Mouse (Mus musculus): ENCODE data around the gene Zbtb7a.

Zbtb7a gene

DNA sequence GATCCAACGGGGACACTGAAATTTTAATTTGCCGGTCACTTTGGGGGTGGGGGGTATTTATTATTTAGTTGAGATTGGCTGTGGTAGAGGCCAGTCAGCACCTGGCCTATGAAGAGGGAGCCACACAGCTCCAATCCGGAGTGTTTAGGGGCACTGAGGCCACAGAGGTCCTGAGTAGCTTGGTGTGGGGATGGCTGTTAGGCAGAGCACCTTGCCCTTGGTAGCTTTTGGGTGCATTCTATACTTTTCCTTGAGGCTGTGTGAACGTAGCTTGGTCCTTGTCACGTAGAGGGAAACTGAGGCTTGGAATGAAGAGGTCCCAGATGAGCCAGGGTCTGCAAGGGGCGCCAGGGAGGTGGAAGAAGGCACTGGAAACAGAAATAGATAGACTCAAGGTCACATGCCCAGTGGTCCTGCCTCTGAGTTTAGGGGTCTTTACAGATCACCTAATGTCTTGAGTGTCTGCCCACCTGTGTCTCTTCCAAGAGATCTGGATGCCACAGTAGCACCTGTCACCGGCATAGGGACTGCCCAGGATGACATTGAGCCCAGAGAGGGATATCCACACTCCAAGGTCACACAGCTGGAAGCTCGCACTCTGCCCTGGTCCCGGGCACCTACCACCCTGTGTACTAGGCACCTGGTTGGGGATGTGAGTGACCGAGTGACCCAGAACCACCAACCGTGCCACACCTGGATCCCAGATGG is 4.0 kb downstream of the Zbtb7a start:
- no peak for DNase-seq (ENCODE audit: low read depth, low spot score)

- no peak for DNase-seq (ENCODE audit: low read depth, low spot score)
These were observed 4.5 kb downstream of the Zbtb7a start for GRCm38 (mm10) chr10:81139529-81139846.

DNA sequence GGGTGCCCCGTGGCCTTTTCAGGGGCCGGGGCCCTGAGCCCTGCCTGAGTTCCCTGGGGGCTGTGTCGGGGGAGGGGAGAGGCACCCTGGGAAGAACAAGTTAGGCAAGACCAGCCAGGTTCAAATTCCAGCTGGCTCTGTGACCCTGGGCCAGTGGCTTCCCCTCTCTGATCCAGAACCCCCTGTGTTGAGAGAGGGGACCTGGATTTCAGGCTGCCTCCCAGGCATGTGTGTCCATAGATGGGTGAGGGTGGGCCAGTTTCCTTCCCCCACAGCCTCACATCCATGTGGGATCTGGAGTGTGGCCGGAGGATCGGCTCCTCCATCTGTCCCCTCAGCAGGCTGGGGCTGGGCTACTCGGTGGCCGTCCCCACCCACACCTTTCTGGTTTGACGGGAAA is 5.0 kb downstream of the Zbtb7a start:
- no peak for DNase-seq (ENCODE audit: low read depth, low spot score)

DNA sequence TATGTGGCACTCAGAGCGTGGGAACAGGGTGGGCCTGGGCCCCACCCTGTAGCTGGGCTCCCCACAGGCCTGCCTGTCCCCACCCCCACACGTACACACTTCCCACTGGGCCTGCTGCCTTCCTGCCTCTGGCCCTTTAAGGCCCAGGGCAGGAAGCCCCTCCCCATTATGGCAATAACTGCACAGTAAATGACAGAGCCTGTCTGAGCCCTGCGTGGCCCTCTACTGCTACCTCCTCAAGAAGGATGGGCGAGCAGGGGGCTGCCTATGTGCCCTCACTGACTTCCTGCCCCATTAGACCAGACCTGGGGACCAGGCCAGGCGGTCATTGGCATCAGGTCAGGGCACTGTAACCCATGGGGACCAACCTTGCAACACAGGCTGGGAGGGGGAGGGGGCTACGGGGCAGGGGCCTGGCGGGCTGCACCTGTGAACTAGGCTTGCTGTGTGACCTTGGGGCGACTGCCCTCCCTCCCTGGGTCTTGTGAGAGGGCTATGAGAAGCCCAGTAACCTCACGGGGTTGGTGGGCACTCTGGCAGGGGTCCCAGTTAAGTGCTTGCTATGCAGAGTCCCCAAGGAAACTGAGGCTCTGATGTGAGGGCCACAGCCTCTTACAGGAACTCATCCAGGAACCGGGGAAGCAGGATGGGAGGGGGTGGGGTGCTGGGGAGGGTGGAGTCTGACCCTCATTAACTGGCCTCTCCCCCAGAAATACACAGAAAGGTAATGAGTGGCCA is 5.9 kb downstream of the Zbtb7a start:
- DNase-seq (ENCODE audit: low read depth, low spot score) = no peak

DNA sequence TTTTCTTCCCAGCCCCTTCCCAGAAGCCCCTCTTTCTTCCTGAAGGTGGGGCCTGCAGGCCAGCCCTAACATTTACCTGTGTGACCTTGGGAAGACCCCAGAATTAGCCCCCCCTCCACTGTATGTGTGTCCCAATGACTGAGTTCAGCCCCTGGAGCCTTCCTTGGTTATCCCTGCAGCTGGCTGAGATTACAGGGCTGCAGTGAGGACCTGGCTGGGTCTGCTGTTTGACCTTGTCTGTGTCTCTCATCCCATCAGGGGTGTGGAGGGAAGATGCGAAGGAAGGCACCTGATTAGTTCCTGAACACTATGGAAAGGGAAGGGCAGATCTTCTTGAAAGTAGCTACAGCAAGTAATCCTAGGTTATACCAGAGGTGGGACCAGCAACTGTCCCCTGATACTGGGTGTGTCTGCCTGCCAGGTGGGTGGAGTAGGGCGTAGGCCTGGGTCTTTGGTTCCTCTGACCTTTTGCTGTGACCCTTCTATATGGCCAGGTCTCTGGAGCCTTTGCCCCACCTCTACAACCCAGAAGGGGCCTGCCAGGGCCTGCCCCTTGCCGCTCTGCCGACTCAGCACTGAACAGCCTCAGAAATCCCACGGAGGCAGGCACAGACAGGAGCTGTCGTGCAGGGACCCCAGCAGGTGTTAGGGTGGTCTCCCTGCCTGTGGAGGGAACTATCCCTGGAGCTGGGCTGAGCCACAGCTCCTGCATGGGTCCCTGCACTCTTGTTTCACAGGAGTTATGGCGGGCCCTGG is 6.6 kb downstream of the Zbtb7a start:
- no peak for DNase-seq (ENCODE audit: low read depth, low spot score)

DNA sequence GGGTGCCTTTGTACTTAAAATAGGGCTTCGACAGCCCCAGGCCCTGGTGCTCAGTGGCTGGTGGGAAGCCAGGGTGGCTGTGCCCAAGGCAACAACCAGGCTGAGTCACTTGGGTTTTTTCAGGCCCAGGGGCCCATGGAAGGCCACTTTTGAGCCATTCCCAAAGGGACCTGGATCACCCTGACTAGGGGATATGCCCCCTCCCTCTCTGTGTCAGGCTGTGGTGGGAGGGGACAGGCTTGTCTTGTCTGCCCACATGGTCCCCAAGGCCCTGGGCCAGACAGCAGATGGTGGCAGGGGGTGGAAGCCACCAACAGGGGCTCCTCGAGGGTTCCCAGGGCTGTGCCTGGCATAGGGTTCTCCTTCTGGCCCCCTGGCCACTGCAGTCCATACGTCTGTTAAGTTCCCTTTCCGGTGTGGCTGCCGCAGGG is 7.5 kb downstream of the Zbtb7a start:
- DNase-seq (ENCODE audit: low read depth, low spot score) = no peak

- DNase-seq (ENCODE audit: low read depth, low spot score) = no peak
These were observed 8.2 kb downstream of the Zbtb7a start for GRCm38 (mm10) chr10:81143157-81143633.

- DNase-seq (ENCODE audit: low read depth, low spot score) = no peak
These were observed 8.9 kb downstream of the Zbtb7a start for GRCm38 (mm10) chr10:81143845-81144437.

DNA sequence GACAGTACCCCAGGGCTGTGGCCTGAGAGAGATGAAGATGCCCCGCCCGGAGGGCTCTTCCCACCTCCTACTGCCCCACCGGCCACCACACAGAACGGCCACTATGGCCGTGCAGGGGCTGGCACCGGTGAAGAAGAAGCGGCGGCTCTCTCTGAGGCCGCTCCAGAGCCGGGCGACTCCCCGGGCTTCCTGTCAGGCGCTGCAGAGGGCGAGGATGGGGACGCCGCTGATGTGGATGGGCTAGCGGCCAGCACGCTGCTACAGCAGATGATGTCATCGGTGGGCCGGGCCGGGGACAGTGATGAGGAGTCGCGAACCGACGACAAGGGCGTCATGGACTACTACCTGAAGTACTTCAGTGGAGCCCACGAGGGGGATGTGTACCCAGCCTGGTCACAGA is 9.6 kb downstream of the Zbtb7a start:
- DNase-seq (ENCODE audit: low read depth, low spot score) = no peak

GRCm38 (mm10) chr10:81145307-81145706 is 10.3 kb downstream of the Zbtb7a start:
- no peak for DNase-seq (ENCODE audit: low read depth, low spot score)

GRCm38 (mm10) chr10:81145778-81146177 is 10.8 kb downstream of the Zbtb7a start:
- DNase-seq (ENCODE audit: low read depth, low spot score) = no peak

DNA sequence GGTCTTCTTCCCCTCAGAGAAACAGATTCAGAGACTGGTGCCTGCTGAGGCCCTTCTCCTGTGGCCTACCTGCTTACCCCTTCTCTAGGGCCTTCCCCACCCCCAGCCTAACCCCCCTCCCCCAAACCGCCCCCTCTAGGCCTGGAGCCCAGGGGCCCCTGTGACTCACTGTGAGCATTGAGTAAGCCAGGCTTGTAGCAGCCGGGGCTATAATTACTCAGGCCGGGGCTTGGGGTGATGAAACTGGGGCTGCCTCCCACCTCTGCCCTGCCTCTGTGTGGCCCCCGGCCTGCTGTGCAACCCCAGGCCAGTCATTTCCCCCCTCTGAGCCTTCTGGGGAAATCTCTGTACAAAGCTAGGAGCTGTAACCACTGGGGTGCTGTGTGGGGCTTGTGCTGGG is 11.3 kb downstream of the Zbtb7a start:
- no peak for DNase-seq (ENCODE audit: low read depth, low spot score)

GRCm38 (mm10) chr10:81151261-81151660 is 16.2 kb downstream of the Zbtb7a start:
- no peak for DNase-seq (ENCODE audit: low read depth, low spot score)

DNA sequence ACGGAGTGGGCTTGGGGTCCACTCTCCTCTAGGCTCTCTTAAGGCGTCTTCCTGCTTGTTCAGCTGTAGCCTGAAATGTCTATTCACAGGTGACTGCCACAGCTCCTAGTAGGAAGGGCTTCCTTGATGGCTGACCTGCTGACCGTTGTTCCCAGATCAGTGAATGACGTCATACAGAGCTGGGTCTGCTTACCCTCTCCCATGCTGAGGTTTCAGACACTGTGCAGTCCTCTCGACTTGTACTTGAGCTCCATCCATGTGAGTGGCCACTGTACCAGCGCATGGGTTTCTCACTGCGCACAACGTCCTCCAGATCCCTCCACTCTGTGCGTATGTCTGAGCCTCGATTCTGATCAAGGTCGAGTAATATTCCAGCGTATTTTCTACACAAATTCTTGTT is 17.6 kb downstream of the Zbtb7a start:
- DNase-seq (ENCODE audit: low read depth, low spot score) = no peak

DNA sequence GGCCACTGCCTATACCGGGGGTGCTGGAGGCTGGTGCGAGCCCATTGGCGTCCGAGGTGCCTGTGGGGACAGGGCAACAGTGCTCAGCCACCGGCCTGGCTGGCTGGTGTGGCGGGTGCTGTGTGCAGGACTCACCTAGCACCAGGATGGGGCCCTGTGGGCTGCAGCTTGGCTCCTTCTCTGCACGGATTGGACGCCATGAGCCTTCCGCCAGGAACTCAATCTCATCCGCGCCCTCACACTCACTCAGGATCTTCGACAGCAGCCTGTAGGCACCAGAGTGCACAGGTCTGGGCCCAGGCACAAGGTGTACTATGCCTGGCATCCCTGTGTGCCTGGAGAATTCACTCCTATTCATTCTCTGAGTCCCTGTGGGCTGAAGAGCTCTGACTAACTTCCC is 19.3 kb downstream of the Zbtb7a start:
- no peak for DNase-seq (ENCODE audit: low read depth, low spot score)

DNA sequence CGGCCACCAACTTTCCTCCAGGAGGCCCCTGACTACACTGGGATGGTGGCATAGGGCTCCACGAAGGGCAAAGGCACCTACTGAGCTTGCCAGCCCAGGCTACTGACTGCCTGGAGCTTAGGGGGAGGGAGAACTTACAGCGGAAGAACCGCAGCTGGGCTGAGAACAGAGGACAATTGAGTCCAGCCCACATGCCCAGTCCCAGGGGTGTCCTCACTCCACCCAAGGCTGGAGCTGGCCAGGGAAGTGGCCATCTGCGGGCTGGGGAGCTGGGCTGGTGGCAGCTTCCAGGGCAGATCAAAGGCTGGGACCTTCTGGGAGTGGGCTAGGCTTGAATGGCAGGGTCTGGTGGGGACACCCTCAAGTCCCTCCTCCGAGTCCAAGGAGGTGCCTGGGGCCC is 19.7 kb downstream of the Zbtb7a start:
- DNase-seq (ENCODE audit: low read depth, low spot score) = no peak

DNA sequence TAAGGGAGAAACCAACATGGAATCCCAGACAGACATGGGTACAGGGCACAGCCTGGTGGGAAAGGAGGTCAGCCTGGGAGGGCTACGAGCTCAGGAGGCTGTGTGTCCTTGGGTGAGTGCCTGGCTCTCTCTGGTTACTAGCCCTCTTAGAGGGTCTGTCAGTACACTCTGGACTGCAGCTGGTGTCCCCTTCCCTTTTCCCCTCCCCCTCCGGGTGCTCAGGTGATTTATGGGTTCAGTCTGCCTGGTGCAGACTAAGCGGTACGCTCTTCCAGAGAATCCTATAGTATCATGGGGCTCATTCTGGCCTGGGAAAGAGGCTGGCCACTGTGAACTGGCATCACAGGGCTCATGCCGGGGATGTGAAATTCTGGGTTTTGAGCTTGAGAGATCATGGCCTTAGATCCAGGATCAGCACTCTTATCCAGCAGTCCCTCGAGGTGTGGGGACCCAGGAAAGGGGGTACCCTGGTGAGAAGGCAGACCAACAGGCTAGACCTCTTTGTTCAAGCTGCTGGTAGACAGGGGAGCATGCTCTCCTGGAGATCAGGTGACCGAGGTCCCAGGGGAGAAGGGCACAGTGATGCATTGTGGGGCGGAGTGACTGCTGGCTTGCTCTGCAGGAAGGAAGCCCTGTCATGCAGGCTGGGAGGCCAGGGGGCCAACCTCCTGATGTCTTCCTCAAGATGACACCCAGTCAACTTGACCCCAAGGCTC is 26.7 kb downstream of the Zbtb7a start:
- DNase-seq (ENCODE audit: low read depth, low spot score) = no peak

GRCm38 (mm10) chr10:81162318-81162652 is 27.3 kb downstream of the Zbtb7a start:
- DNase-seq (ENCODE audit: low read depth, low spot score) = no peak

DNA sequence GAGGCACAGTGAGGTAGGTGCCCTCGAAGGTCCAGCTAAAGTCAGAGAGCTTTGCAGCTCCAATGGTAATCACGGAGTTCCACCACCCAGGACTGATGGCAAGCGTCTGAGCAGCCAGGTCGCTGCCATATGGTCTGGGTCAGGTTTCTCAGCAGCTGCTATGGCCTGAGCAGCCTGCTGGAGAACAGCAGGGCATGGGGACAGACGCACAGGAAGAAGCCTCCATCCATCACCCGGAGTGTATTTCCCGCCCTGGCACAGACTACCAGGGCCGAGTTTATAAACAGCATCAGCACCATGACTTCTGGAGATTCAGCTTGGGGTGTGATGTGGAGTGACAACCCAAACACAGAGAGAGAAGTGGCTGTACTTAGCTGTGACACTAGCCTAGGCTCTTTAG is 30.1 kb downstream of the Zbtb7a start:
- DNase-seq (ENCODE audit: low read depth, low spot score) = no peak

DNA sequence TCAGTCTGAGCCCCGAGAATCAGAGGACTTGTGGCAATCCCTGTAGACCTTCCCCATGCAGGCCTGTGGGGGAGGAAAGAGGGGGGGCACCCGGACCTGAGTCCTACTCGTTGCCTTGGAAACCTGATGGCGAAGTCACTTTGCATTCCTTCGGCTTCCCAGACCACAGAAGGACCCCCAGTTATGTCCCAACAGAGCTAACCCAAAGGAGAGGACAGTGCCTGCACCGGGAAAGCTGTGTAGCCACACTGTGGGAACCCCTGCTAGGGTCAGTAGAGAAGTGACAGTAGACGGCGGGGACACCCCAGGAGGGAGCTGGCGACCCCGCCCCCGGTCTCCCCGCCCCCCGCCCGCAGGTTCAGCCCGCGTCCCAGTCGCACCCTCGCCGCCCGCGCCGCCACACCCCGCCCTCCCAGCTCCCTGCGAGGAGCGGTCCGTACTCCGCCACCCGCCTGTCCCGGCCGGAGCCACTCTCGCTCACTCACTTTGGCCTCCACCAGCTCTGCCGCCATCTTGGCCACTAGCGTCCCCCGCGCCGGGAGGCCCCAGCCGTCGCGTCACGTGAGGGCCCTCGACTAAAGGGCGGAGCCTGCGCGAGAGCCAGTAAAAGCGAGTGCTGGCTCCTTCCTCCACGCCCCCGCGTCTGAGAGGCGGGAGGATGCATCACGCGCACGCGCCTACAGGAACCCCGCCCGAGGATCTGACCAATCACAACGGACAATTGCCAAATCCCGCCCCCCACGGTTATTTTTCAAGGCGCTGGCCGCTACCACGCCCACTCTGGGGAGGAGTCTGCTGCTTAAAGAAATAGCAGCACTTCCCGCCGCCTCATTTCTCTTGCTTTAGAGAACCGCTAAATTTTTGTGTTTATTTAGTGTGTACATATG is 32.4 kb downstream of the Zbtb7a start, which contains the start of gene Pias4:
Gene Pias4 (minus strand): TSS at position 724 of the 887 bp plus-strand sequence.
- DNase-seq (ENCODE audit: low read depth, low spot score) = peak; percentile 99

GRCm38 (mm10) chr10:81168087-81168431 is 33.0 kb downstream of the Zbtb7a start:
- DNase-seq (ENCODE audit: low read depth, low spot score) = no peak
